In genomic region chr10:95545051-95545450, GRCm38 (mm10) we compare ENCODE assay signal across 15 mouse cellular contexts. TPM values are rescaled to one million over a fixed set of nuclear protein-coding genes. Genes with fewer than 3 reads are reported as not detected.
DNase-seq lines count a peak whose midpoint lies in the region; ATAC-seq and TF ChIP-seq lines count a peak whose summit lies in the region.
"Had no signal": no experiment of that assay in that cellular context is flagged by ENCODE, and none has a peak within 500 bp of the region (broad histone marks: within the 10 kb centered on the region; RNA-seq: fewer than 3 reads in every experiment).

No protein-coding gene starts in this region.

- no peak overlapping the region for H3K9ac ChIP-seq in forebrain, postnatal 0 days
- H3K9ac ChIP-seq in forebrain, embryonic 11.5 days (ENCODE audit: low read length) = no peak overlapping the region
- H3K9ac ChIP-seq: liver, postnatal 0 days; stomach, embryonic 15.5 days had no signal

- peaks cover 20% of the 10 kb centered on the region for H3K79me2 ChIP-seq in C2C12 (ENCODE audit: control insufficient read depth, insufficient read depth)

- no peaks in the 10 kb centered on the region for H3K9me3 ChIP-seq in forebrain, postnatal 0 days (ENCODE audit: low read length)
- no peaks in the 10 kb centered on the region for H3K9me3 ChIP-seq in forebrain, embryonic 11.5 days (ENCODE audit: control insufficient read depth, low read length)
- H3K9me3 ChIP-seq: stomach, embryonic 15.5 days had no signal

- H3K79me3 ChIP-seq in C2C12 (ENCODE audit: low read depth) = peaks cover 17% of the 10 kb centered on the region

- H3K36me3 ChIP-seq in forebrain, postnatal 0 days (ENCODE audit: insufficient read depth) = peaks cover 16% of the 10 kb centered on the region; the same call in 1 of the 2 replicates
- H3K36me3 ChIP-seq in forebrain, embryonic 11.5 days (ENCODE audit: control insufficient read depth, insufficient read depth, low read length) = no peaks in the 10 kb centered on the region; the same call in none of the 2 replicates
- peaks cover 81% of the 10 kb centered on the region for H3K36me3 ChIP-seq in C2C12 (ENCODE audit: control insufficient read depth, insufficient read depth)

- ATAC-seq in forebrain, postnatal 0 days = peak; percentile 32; the same call in 1 of the 2 replicates
- ATAC-seq in forebrain, embryonic 11.5 days (replicated peaks; ENCODE audit: low FRiP score) = no peak
- ATAC-seq: inflammation-experienced regulatory T-cells, adult 6 months; liver, postnatal 0 days had no signal

- H3K4me3 ChIP-seq in forebrain, postnatal 0 days (ENCODE audit: low read depth, low read length) = no peak overlapping the region
- no peak overlapping the region for H3K4me3 ChIP-seq in forebrain, embryonic 11.5 days (ENCODE audit: low read depth, low read length)
- H3K4me3 ChIP-seq in C2C12 (ENCODE audit: insufficient read depth, poor library complexity, severe bottlenecking) = no peak overlapping the region
- H3K4me3 ChIP-seq: stomach, embryonic 15.5 days had no signal

- DNase-seq in forebrain, postnatal 0 days = no peak
- no peak for DNase-seq in forebrain, embryonic 11.5 days (ENCODE audit: low spot score)
- DNase-seq in NIH3T3 (ENCODE audit: low read depth) = peak; percentile 82
- peak; percentile 25 to 33 for DNase-seq in cerebellum, postnatal 36 days
- no peak for DNase-seq in left cerebral cortex, postnatal 4 days
- no peak for DNase-seq in left cerebral cortex, postnatal 10 days (ENCODE audit: extremely low spot score in 1 of 2, low spot score in 2 of 2)
- DNase-seq: embryo, embryonic 11 days; heart, postnatal 36 days; layer of hippocampus, adult 9-11 months; liver, postnatal 0 days; right cerebral cortex, postnatal 14 days; thymus, postnatal 4 days had no signal

- no peak overlapping the region for H3ac ChIP-seq in C2C12 (ENCODE audit: control insufficient read depth, insufficient read length, low read depth)

- H3K4me1 ChIP-seq in forebrain, postnatal 0 days (ENCODE audit: insufficient read depth) = no peaks in the 10 kb centered on the region
- H3K4me1 ChIP-seq in forebrain, embryonic 11.5 days (replicated peaks; ENCODE audit: control insufficient read depth, insufficient read depth, low read length) = no peaks in the 10 kb centered on the region
- H3K4me1 ChIP-seq: stomach, embryonic 15.5 days had no signal

- intact Hi-C loops in left cerebral cortex, postnatal 4 days (cut with DNase I) = no loop called here
- intact Hi-C loops in left cerebral cortex, postnatal 10 days (cut with DNase I) = no loop called here

- H3K4me2 ChIP-seq in forebrain, postnatal 0 days (ENCODE audit: low read depth) = no peak overlapping the region
- H3K4me2 ChIP-seq in forebrain, embryonic 11.5 days (ENCODE audit: low read depth, low read length, severe bottlenecking) = no peak overlapping the region
- H3K4me2 ChIP-seq: stomach, embryonic 15.5 days had no signal

- no peak overlapping the region for H3K27ac ChIP-seq in forebrain, postnatal 0 days (ENCODE audit: low read depth, low read length)
- no peak overlapping the region; the same call in 1 of the 2 replicates for H3K27ac ChIP-seq in forebrain, embryonic 11.5 days (ENCODE audit: low read depth, low read length)
- H3K27ac ChIP-seq: stomach, embryonic 15.5 days had no signal

- TF ChIP-seq CTCF in forebrain, postnatal 0 days (IDR thresholded peaks at IDR 0.05; ENCODE audit: low read depth) = no peak
- TF ChIP-seq CTCF in C2C12 (IDR thresholded peaks at IDR 0.05; ENCODE audit: control insufficient read depth, insufficient read depth, insufficient read length) = no peak

- no peaks in the 10 kb centered on the region for H3K27me3 ChIP-seq in forebrain, postnatal 0 days (ENCODE audit: insufficient read depth, low read length)
- H3K27me3 ChIP-seq in forebrain, embryonic 11.5 days (ENCODE audit: control insufficient read depth, insufficient read depth, low read length) = no peaks in the 10 kb centered on the region
- H3K27me3 ChIP-seq in C2C12 (ENCODE audit: control insufficient read depth, insufficient read depth, insufficient read length) = no peaks in the 10 kb centered on the region
- H3K27me3 ChIP-seq: stomach, embryonic 15.5 days had no signal

- 60% methylated on average over 4 of the region's 4 CpGs for WGBS in forebrain, postnatal 0 days
- 85% methylated on average over 4 of the region's 4 CpGs for WGBS in forebrain, embryonic 11.5 days

TF ChIP-seq in C2C12, 6 proteins besides CTCF, POLR2A, EP300 and RAD21:
- TF ChIP-seq USF1 (IDR thresholded peaks at IDR 0.05; ENCODE audit: low read depth) (peak; percentile 62), FOSL1 (IDR thresholded peaks at IDR 0.05; ENCODE audit: insufficient read depth, low read length, poor library complexity, severe bottlenecking) (no peak)

RNA-seq across cellular contexts. Expression of gene Nudt4, which starts 18.9 kb away (rescaled TPM):
- total RNA-seq in forebrain, postnatal 0 days (2014; rRNA removed) = 87.6 and 110 TPM in 2 replicates
- 71.2 and 81.5 TPM in 2 replicates for polyA plus RNA-seq in forebrain, postnatal 0 days (2015; fragmentation: Nextera tagmentation; extraction: Ambion mirVana)
- polyA plus RNA-seq in forebrain, embryonic 11.5 days (2014; fragmentation: Nextera tagmentation; extraction: Ambion mirVana) = 119 and 123 TPM in 2 replicates
- polyA plus RNA-seq in C2C12 (2012; fragmentation: generic; extraction: Trizol) = 41.2 TPM
- 100 to 1,000 TPM; 202 to 243 TPM for total RNA-seq in left cerebral cortex, postnatal 4 days (2021)
- total RNA-seq in left cerebral cortex, postnatal 10 days (2021) = 100 to 1,000 TPM; 207 to 231 TPM

RNA-seq across cellular contexts. Expression of gene Ube2n, which starts 30.1 kb away (rescaled TPM):
- 222 and 275 TPM in 2 replicates for total RNA-seq in forebrain, postnatal 0 days (2014; rRNA removed)
- 333 and 334 TPM in 2 replicates for polyA plus RNA-seq in forebrain, postnatal 0 days (2015; fragmentation: Nextera tagmentation; extraction: Ambion mirVana)
- polyA plus RNA-seq in forebrain, embryonic 11.5 days (2014; fragmentation: Nextera tagmentation; extraction: Ambion mirVana) = 499 and 501 TPM in 2 replicates
- polyA plus RNA-seq in C2C12 (2012; fragmentation: generic; extraction: Trizol) = 168 TPM
- total RNA-seq in left cerebral cortex, postnatal 4 days (2021) = 100 to 1,000 TPM; 213 to 231 TPM
- total RNA-seq in left cerebral cortex, postnatal 10 days (2021) = 100 to 1,000 TPM; 232 to 236 TPM

RNA-seq across cellular contexts. Expression of gene Mrpl42, which starts 43.3 kb away (rescaled TPM):
- total RNA-seq in forebrain, postnatal 0 days (2014; rRNA removed) = 84.9 and 88.8 TPM in 2 replicates
- polyA plus RNA-seq in forebrain, postnatal 0 days (2015; fragmentation: Nextera tagmentation; extraction: Ambion mirVana) = 249 and 300 TPM in 2 replicates
- polyA plus RNA-seq in forebrain, embryonic 11.5 days (2014; fragmentation: Nextera tagmentation; extraction: Ambion mirVana) = 330 and 345 TPM in 2 replicates
- 163 TPM for polyA plus RNA-seq in C2C12 (2012; fragmentation: generic; extraction: Trizol)
- 10 to 100 TPM; 78.5 to 85.8 TPM for total RNA-seq in left cerebral cortex, postnatal 4 days (2021)
- total RNA-seq in left cerebral cortex, postnatal 10 days (2021) = 10 to 100 TPM; 79.0 to 82.0 TPM

Comparison
In these comparisons a context has a peak if more than half of its experiments do, and no peak if none do; other contexts are left out.
1. DNase-seq: peak in NIH3T3 (single experiment) and cerebellum, postnatal 36 days (2 of 2); none in forebrain, postnatal 0 days (single experiment), forebrain, embryonic 11.5 days (single experiment), left cerebral cortex, postnatal 4 days (single experiment) and left cerebral cortex, postnatal 10 days (0 of 2).